Mouse (Mus musculus): ENCODE results near the gene Hdgfl2. TPM values are rescaled to one million over a fixed set of nuclear protein-coding genes. Genes with fewer than 3 reads are reported as not detected.
A peak's percentile ranks its signal among the peaks of the same experiment; 100 is the strongest.
"Not testable (repeated sequence)": the region's sequence is repeated elsewhere in the genome, so short reads cannot be mapped to it uniquely, and the experiment has no call there.

Gene Hdgfl2
- polyA plus RNA-seq, 1 experiment from 2014 or later: 59.0 TPM

DNA sequence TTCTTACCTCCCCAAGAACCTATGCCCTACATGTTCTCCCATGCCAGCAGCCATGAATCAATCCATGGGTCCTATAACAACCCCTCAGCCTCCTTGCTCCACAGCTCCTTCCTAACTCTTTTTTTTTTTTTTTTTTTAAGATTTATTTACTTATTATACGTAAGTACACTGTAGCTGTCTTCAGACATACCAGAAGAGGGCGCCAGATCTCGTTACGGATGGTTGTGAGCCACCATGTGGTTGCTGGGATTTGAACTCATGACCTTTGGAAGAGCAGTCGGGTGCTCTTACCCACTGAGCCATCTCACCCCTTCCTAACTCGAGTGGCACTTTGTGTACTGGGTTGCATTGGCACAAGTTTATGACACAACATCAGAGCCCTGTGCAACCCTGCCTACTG is 13.7 kb upstream of the Hdgfl2 start:
- DNase-seq; ATAC-seq (ENCODE audit: low read depth); H3K9ac ChIP-seq; H3K4me3 ChIP-seq (replicated peaks); H3K27ac ChIP-seq; H3K9me3 ChIP-seq (replicated peaks); H3K4me2 ChIP-seq; H3K27me3 ChIP-seq: not testable (repeated sequence)
- peaks cover 12% of the 10 kb centered on the region for H3K4me1 ChIP-seq (replicated peaks)
- peaks cover 100% of the 10 kb centered on the region for H3K36me3 ChIP-seq
- WGBS (ENCODE audit: insufficient replicate concordance): 74% methylated on average over 6 of the region's 6 CpGs

DNA sequence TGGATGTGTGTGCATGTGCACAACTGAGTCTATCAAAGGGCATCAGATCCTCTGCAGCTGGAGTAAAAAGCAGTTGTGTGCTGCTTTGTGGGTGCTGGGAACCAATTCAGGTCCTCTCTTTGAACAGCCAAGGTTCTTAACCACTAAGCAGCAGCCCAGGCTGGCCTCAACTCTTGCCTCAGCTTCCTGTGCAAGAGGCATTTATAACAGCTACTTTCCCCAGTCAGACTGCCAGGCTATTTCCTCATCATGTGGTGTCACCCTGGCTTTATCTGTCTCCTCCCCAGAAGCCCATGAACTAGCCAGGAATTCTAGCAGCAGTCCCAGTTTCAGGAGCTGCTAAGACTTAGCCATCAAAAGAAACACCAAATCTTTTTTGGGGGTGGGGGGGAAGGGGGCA is 13.0 kb upstream of the Hdgfl2 start:
- H3K9ac ChIP-seq: no peak overlapping the region
- no peaks in the 10 kb centered on the region for H3K27me3 ChIP-seq
- peaks cover 100% of the 10 kb centered on the region for H3K36me3 ChIP-seq
- no peak for DNase-seq
- peaks cover 12% of the 10 kb centered on the region for H3K4me1 ChIP-seq (replicated peaks)
- no peak for ATAC-seq (ENCODE audit: low read depth)
- no peaks in the 10 kb centered on the region for H3K9me3 ChIP-seq (replicated peaks)
- no peak overlapping the region for H3K27ac ChIP-seq
- no peak overlapping the region for H3K4me2 ChIP-seq
- H3K4me3 ChIP-seq (replicated peaks): no peak overlapping the region

DNA sequence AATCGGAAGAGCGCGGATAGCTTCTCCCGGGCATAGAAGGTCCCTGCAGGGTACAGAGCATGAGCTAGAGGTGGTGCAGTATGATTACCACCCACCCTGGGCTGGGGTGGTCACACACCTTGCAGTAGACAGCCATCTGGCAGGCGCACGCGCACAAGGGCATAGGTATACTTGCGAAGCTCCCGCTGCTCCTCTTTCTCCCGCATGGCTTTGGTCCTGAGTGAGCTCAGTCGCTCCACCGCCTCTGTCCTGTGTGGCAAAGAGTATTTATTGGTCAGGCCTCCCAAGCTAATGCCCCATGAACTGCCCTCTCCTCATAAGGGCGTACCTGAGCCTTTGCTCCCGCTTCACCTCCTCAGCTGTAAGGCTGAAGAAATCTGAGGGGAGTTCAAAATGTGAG is 10.4 kb upstream of the Hdgfl2 start:
- H3K4me2 ChIP-seq: no peak overlapping the region
- 96% methylated on average over 14 of the region's 14 CpGs for WGBS (ENCODE audit: insufficient replicate concordance)
- H3K9ac ChIP-seq: no peak overlapping the region
- no peaks in the 10 kb centered on the region for H3K27me3 ChIP-seq
- peaks cover 89% of the 10 kb centered on the region for H3K36me3 ChIP-seq
- DNase-seq (no peak), ATAC-seq (ENCODE audit: low read depth) (no peak)
- H3K9me3 ChIP-seq (replicated peaks): no peaks in the 10 kb centered on the region
- H3K27ac ChIP-seq: no peak overlapping the region
- H3K4me3 ChIP-seq (replicated peaks): no peak overlapping the region
- peaks cover 8% of the 10 kb centered on the region for H3K4me1 ChIP-seq (replicated peaks)

DNA sequence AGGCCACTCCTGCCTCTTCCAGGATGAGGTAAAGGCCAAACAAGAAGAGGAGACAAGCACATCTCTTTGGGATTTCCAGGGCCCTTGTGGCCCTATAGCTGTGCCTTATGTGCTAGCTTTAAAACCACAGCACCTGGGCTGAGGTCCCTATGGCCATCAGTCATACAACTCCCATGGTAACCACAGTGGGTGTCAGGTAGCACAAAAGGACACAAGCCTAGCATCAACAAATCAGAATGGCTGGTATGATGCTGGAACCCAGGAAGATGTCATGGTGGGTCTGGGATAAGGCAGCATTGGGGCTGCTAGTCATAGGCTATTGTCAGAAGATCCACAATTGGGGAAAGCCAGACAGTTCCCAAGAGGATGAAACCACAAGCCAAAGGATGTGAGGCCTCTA is 8.3 kb upstream of the Hdgfl2 start:
- no peak for DNase-seq
- ATAC-seq (ENCODE audit: low read depth): no peak

DNA sequence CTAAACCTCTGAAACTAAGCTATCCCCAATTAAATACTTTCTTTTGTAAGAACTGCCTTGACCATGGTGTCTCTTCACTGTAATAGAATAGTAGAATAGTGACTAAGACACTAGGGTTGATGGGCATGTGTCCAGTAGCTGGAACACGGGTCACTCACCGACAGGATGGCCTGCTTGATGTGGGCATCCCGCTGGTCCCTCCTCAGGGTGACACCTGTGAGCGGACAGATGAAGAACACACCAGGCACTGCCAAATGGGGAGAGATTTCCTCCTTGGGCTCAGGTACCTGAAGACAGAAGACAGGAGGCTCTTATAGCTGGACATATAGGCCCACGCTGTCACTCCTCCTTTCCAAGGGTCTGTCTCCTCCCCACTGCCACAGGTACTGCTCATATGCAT is 7.2 kb upstream of the Hdgfl2 start:
- Histone ChIP-seq H3K27ac (no peak overlapping the region), H3K4me1 (replicated peaks) (peaks cover 24% of the 10 kb centered on the region), H3K4me2 (no peak overlapping the region), H3K9me3 (replicated peaks) (no peaks in the 10 kb centered on the region), H3K9ac (no peak overlapping the region), H3K27me3 (no peaks in the 10 kb centered on the region), H3K36me3 (peaks cover 57% of the 10 kb centered on the region), H3K4me3 (replicated peaks) (no peak overlapping the region)
- DNase-seq (no peak), ATAC-seq (ENCODE audit: low read depth) (no peak)
- 83% methylated on average over 5 of the region's 5 CpGs for WGBS (ENCODE audit: insufficient replicate concordance)

More for the DNA sequence above, 8.3 kb upstream of the Hdgfl2 start:
- no peak overlapping the region for H3K4me3 ChIP-seq (replicated peaks)
- H3K4me2 ChIP-seq: no peak overlapping the region
- no peaks in the 10 kb centered on the region for H3K9me3 ChIP-seq (replicated peaks)
- no peak overlapping the region for H3K27ac ChIP-seq
- H3K4me1 ChIP-seq (replicated peaks): peaks cover 24% of the 10 kb centered on the region
- H3K9ac ChIP-seq: no peak overlapping the region
- H3K36me3 ChIP-seq: peaks cover 68% of the 10 kb centered on the region
- no peaks in the 10 kb centered on the region for H3K27me3 ChIP-seq

DNA sequence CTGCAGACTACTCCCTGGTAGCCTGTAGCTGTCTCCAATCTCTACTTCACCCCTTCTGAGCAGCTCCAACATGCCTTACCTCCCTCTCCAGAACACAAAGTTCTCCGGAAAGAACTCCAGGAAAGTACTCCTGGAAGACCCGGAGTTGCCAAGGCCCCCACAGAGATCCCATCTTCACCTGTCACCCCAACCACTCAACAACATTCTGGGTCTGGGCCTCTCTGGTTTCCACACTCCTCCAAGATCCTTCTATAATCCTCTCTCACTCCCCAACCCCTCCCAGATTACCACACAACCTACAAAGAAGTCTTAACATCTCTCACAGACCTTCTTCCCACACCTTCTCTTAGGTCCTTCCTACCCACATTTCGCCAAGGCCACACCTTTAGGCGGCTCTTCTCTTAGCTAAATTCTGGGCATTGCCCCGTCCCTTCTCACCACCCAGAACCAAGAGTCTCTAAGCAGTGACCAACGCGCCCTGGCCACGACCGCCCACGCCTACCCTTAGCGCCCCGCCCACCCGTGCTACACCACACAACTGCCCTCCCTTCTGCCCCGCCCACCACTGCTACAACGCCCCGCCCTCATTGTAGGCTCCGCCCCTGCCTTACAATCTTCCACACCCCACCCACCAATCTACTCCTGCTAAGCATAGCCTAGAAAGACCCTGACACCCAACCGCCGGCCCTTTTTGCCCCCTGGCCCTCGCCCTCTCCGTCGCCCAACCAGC is 5.2 kb upstream of the Hdgfl2 start:
- ATAC-seq (ENCODE audit: low read depth) (peak; percentile 18), DNase-seq (peak; percentile 84)
- Histone ChIP-seq H3K4me3 (replicated peaks) (peak overlapping the region; percentile 67), H3K36me3 (peaks cover 37% of the 10 kb centered on the region), H3K27ac (peak overlapping the region; percentile 93), H3K27me3 (no peaks in the 10 kb centered on the region), H3K4me1 (replicated peaks) (peaks cover 30% of the 10 kb centered on the region), H3K4me2 (peak overlapping the region; percentile 83), H3K9me3 (replicated peaks) (no peaks in the 10 kb centered on the region), H3K9ac (peak overlapping the region; percentile 75)
- WGBS (ENCODE audit: insufficient replicate concordance): 8% methylated on average over 22 of the region's 22 CpGs

DNA sequence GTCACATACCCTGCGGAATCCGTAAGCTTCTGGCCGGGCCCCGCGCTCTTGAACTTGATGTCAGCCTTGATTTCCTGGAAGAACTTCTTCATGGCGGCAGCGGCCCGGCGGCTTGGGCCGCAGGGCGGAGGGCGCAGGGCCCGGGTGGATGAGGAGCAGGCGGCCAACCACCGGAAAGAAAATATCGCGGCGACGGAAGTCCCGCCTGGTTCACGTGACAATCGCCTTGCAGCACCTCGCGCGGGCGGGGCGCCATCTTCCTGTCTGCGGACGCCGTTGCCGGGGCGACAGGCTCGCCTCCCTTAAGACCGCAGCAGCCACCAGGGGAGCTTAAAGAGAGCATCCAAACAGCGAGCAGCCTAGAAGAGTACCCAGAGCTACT is 4.6 kb upstream of the Hdgfl2 start, which contains the start of gene Ubxn6:
Gene Ubxn6, minus strand, starts transcription at position 202 of the 382 bp plus-strand sequence.
- DNase-seq (peak; percentile 93), ATAC-seq (ENCODE audit: low read depth) (peak; percentile 13)
- Histone ChIP-seq H3K9ac (peak within 1 kb of the TSS; percentile 75), H3K36me3 (peaks cover 31% of the 10 kb centered on the region), H3K4me1 (replicated peaks) (peaks cover 31% of the 10 kb centered on the region), H3K4me2 (peak within 1 kb of the TSS; percentile 83), H3K27ac (peak within 1 kb of the TSS; percentile 93), H3K4me3 (replicated peaks) (peak within 1 kb of the TSS; percentile 67), H3K27me3 (no peaks in the 10 kb centered on the region), H3K9me3 (replicated peaks) (no peaks in the 10 kb centered on the region)
- WGBS (ENCODE audit: insufficient replicate concordance): under 1% methylated on average over 35 of the region's 35 CpGs

DNA sequence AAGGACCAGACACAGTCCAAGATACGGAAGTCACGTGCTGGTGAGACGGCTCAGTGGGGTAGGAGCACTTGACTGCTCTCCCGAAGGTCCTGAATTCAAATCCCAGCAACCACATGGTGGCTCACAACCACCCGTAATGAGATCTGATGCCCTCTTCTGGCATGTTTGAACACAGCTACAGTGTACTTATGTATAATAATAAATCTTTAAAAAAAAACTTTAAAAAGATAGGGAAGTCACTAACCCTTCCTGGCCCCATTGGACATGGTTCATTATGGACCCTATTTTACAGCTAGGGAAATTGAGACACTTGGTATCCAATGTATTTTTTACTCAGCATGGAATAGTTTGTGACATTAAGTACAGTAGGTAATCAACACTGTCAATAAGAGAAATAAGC is 1.9 kb upstream of the Hdgfl2 start:
- 76% methylated on average over 5 of the region's 5 CpGs for WGBS (ENCODE audit: insufficient replicate concordance)
- Histone ChIP-seq H3K36me3 (peaks cover 12% of the 10 kb centered on the region), H3K27me3 (no peaks in the 10 kb centered on the region), H3K9me3 (replicated peaks) (no peaks in the 10 kb centered on the region), H3K27ac (no peak overlapping the region), H3K9ac (no peak overlapping the region), H3K4me2 (no peak overlapping the region), H3K4me3 (replicated peaks) (no peak overlapping the region), H3K4me1 (replicated peaks) (peaks cover 58% of the 10 kb centered on the region)
- DNase-seq (no peak), ATAC-seq (ENCODE audit: low read depth) (no peak)

DNA sequence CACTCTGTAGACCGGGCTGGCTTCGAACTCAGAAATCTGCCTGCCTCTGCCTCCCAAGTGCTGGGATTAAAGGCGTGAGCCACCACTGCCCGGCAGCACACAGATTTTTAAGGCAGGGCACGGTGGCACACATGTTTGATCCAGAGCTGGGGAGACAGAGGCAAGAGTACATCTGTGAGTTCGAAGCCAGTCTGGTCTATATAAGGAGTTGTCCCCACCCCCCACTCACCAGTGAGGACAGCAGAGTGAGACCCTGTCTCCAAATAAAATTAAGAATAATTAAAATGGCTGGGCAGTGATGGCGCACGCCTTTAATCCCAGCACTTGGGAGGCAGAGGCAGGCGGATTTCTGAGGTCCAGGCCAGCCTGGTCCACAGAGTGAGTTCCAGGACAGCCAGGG is 1.1 kb upstream of the Hdgfl2 start:
- Histone ChIP-seq H3K9ac (peak overlapping the region; percentile 63), H3K4me1 (replicated peaks) (peaks cover 60% of the 10 kb centered on the region), H3K4me2 (peak overlapping the region; percentile 71), H3K27ac (peak overlapping the region; percentile 82), H3K36me3 (peaks cover 16% of the 10 kb centered on the region), H3K4me3 (replicated peaks) (peak overlapping the region; percentile 86)
- not testable (repeated sequence) for H3K27me3 ChIP-seq; DNase-seq; ATAC-seq (ENCODE audit: low read depth); H3K9me3 ChIP-seq (replicated peaks)
- 58% methylated on average over 9 of the region's 9 CpGs for WGBS (ENCODE audit: insufficient replicate concordance)

DNA sequence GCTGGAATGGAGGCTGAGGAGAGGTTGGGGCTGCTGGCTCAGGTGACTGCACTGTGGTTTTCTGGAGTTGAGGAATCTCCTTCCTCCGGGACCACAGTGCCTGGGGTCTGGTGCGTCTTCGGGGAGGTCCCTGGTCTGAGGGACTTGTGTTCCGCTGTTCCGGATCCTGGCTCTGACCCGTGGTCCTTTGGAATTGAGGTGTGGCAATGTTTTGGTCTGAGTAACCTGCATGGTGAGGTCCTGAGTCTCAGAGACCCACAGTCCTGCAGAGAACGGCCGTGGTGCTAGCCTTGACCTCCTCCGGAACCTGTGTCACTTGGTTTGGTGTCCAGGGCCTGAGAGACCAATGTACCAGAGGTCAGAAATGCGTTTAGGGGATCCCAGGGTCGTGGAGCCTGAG is 487 bp downstream of the Hdgfl2 start:
- Histone ChIP-seq H3K4me1 (replicated peaks) (peaks cover 46% of the 10 kb centered on the region), H3K4me3 (replicated peaks) (peak overlapping the region; percentile 86), H3K9ac (peak overlapping the region; percentile 91), H3K27me3 (no peaks in the 10 kb centered on the region), H3K4me2 (peak overlapping the region; percentile 97), H3K9me3 (replicated peaks) (no peaks in the 10 kb centered on the region), H3K36me3 (peaks cover 21% of the 10 kb centered on the region), H3K27ac (peak overlapping the region; percentile 73)
- WGBS (ENCODE audit: insufficient replicate concordance): under 1% methylated on average over 11 of the region's 11 CpGs
- DNase-seq (no peak), ATAC-seq (ENCODE audit: low read depth) (no peak)

DNA sequence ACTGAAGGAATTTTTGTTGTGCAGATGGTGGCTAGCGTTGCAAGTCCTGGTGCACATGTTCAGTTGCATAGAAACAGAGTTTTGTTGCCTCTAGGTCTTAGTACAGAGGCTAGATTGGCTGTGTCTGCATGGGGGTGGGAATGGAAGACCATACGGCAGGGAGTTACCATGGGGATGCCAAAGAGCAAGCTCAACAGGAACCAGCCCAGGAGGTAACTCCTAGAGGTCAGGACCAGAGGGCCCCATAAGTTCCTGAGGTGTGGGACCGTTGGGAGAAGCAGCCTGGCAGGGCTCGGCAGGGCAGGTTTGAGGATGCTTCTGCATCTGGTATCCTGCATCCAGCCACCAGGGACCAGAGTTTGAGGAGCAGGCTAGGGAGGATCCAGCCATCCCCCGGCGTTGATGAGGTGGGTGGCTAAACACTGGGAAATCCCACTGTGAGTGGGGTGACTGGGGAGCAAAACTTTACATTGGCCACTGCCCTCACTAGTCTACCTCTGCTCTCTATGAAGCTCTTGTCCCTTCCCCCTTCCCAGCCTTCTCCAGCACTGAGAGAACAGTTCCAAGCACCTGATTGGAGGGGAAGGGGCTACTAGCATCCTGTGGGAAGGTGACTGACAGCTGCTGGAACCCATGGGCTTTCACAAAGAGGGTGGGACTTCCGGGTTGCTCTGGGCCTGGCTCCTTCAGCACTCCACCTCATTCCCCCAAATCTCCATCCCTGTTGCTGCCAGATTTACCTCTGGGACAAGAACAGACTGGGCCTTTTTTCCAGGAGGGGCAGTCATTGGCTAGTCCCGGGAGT is 1.5 kb downstream of the Hdgfl2 start:
- peaks cover 27% of the 10 kb centered on the region for H3K36me3 ChIP-seq
- H3K27me3 ChIP-seq: no peaks in the 10 kb centered on the region
- no peak for DNase-seq
- WGBS (ENCODE audit: insufficient replicate concordance): 21% methylated on average over 8 of the region's 8 CpGs
- peaks cover 36% of the 10 kb centered on the region for H3K4me1 ChIP-seq (replicated peaks)
- no peak overlapping the region for H3K27ac ChIP-seq
- peak overlapping the region; percentile 97 for H3K4me2 ChIP-seq
- peak overlapping the region; percentile 91 for H3K9ac ChIP-seq
- no peaks in the 10 kb centered on the region for H3K9me3 ChIP-seq (replicated peaks)
- no peak for ATAC-seq (ENCODE audit: low read depth)
- peak overlapping the region; percentile 86 for H3K4me3 ChIP-seq (replicated peaks)

Measured in liver, embryonic 13.5 days (tissue).